Mouse (Mus musculus) gastrocnemius, postnatal 36 days (tissue): Measurements from ENCODE around the gene Cacnb1. TPM values are rescaled to one million over a fixed set of nuclear protein-coding genes. Genes with fewer than 3 reads are reported as not detected.

ENCODE experiments used
- DNase-seq, 2 experiments: peaks; one replicate each; pipeline ENCODE4 v3.0.0; 2022
- intact Hi-C: fragments of 180-260 bp; cut with DNase I; formaldehyde crosslinking; loops from one replicate; pipeline ENCODE4 v1.15.1; 2025
- long read RNA-seq, 2 experiments: library from polyadenylated mRNA; stranded (forward); transcript quantifications; one replicate each; pipeline ENCODE4 v2.0.0; 2021
- total RNA-seq, 2 experiments: library from RNA; stranded (reverse); gene quantifications; 2 replicates each; pipeline ENCODE4 v1.2.3; 2021

Cacnb1 gene
- total RNA-seq, result 100 to 1,000 TPM; 215 to 243 TPM
- long read RNA-seq, experiment 1, transcript Cacnb1-202 (13 exons, 1,880 nt), result minor isoform, 13 of 303 reads
- long read RNA-seq, experiment 1, transcript Cacnb1-204 (12 exons, 1,778 nt), result major isoform, 216 of 303 reads
- long read RNA-seq, experiment 1, partial matches to known transcripts, result 49 of 303 reads
- long read RNA-seq, experiment 1, other reads (novel, unspliced or antisense), result 25 of 303 reads
- long read RNA-seq, experiment 2, transcript Cacnb1-202 (13 exons, 1,880 nt), result minor isoform, 32 of 409 reads
- long read RNA-seq, experiment 2, transcript Cacnb1-204 (12 exons, 1,778 nt), result major isoform, 260 of 409 reads
- long read RNA-seq, experiment 2, partial matches to known transcripts, result 78 of 409 reads
- long read RNA-seq, experiment 2, other reads (novel, unspliced or antisense), result 39 of 409 reads

DNA sequence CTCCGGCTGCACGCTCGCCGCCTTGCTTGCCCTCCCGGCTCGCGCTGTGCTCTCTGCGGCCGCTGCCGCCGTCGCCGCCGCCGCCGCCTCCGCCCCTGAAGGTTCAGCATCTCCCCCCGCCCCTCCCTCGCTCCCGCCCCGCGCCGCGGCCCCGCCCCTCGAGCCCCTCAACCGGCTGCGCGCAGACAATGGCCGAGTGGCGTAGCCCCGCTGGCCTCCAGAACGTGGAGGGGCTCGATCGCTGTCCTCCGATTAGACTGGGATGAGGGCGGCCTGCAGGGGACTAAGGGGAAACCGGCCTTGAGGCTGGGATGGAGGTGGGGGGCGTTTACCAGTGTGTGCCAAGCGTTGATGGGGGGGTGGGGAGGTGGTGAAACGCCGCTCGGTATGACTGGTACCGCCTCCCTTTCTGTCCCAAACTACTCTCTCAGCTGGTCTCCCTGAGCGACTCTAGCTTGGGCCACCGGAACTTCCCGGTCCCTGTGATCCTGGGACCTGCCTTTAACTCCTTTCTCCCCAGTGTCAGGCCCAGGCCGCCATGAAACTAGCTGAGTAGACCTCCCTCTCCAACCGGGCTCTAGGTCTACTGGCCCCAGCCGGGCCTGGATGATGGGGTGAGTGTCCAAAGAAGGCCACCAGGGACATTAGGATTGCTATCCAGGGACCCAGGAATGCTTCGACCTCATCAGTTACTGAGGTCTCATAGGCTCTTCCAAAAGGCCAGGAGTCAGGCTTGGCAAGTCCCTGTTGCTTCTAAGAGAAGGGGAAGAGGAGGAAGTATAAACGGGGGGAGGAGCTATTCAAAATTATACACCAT lies at the start of gene Cacnb1:
Gene Cacnb1 (minus strand): TSS at position 480 of the 817 bp plus-strand sequence.
- intact Hi-C loops, result no loop called here

DNA sequence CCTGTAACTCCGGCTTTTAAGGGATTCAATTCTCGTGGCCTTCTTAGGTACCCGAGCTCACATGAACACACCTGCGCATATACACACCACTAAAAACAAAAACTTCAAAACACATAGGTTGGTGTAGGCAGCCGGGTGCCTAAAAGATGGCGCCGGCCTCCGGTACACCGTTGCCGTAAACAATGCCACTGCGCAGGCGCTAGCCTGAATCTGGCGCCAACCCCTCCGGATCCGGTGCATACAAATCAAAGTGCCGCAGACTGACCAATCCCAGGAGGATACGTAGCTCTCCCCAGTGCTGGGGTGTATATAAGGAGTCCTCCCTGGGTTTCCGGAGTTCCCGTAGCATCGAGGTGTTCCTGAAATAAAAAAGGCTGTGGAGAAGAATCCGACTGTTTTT lies 44.4 kb upstream of the Cacnb1 start:
- intact Hi-C loops, result no loop called here
- DNase-seq, result no peak

More for the DNA sequence above, at the start of gene Cacnb1:
- DNase-seq, result peak; percentile 36 to 56

DNA sequence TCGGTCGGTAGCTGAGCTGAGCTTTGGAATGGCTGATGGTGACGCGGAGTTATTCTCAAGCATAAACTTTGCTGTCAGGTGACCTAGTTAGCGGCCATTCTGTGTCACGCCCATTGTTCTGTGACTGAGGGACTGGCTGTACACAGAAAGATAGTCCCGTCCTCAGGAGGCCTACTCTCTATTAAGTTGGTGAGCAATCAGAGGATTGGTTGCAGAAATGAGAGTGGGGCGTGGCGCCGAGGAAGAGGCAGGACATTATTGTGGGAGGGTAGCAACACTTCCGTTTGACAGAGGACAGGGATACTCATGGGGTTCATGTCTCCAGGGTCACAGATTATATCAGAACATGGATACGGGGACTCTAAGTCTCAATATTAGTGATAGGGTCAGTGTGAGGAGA lies 43.4 kb upstream of the Cacnb1 start:
- DNase-seq, result no peak
- intact Hi-C loops, result no loop called here

DNA sequence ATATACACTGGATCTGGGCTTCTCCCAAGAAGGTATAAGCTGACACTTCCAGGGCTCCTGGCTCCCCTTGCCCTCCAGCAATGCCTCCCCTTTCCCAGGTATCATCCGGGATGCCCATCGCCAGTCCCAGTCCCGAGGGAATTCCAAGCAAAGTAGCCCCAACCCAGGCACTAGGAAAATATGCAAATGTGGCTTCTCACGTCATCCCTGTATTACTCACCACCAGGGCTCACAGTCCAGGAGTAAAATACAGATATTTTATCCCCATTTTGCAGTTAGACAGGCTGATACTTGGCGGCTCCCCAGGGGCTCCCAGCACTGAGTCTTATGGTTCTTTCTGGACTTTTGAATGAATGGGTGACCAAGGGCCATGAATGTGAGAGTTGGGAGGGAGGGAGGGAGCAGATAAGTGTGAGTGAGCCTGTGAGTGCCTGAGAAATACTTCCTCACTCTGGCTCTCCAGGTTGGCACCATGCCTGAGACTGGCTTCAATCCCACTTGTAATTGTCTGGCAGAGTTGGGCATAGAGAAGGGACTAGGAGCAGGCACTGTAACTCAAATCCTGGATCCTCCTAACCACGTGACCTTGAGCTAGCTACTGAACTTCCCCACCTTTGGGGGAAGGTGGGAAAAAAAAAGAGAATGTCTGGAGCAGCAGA lies 39.2 kb upstream of the Cacnb1 start:
- intact Hi-C loops, result loop anchor here (2.0 kb wide), 1 partner anchor 19 kb away; no protein-coding TSS in a partner anchor
- no peak for DNase-seq

DNA sequence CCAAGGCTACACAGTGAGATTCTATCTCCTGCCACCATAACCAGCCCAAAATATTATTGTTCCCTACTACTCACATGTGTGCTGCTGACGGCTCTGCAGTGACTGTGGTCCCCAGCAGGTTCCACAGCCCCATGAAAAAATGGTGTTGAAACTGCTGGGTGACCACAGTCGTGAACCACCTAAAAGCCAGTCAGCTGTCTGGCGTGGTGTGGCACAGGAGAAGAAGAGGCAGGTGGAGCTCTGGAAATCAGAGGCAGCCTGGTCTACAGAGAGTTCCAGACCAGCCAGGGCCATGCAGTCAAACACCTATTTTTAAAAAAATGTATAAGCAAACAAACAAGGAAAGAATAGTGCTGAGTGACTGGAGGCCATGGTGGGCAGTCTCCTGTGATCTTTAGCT lies 38.6 kb upstream of the Cacnb1 start:
- intact Hi-C loops, result no loop called here
- no peak for DNase-seq

DNA sequence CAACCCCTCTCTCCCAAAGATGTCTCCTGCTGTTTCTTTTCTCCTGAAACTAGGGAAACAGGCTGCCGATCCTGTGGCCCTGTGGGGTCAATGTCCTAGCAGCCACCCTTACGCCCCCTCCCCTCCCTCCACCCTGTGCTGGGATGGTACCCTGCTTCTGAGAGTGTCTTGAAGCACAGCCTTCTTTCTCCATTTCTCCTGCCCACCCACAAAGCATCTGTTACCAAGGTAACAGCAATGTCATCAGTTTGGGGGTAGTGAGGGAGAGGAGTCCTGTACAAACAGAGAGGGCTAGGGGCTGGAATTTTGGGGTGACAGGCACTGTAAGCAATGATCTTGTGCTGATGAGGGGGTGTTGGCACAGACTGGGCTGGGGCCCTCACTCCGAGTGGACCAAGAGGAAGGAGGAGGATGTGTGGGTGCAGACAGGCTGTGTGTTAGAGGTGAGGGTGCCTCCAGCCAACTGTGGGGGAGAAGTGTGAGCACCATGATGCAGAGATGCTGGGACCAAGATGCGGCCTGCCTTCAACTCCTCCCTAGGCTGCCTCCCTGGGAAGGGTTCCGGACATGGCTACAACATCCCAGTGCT lies 37.4 kb upstream of the Cacnb1 start:
- intact Hi-C loops, result no loop called here

DNA sequence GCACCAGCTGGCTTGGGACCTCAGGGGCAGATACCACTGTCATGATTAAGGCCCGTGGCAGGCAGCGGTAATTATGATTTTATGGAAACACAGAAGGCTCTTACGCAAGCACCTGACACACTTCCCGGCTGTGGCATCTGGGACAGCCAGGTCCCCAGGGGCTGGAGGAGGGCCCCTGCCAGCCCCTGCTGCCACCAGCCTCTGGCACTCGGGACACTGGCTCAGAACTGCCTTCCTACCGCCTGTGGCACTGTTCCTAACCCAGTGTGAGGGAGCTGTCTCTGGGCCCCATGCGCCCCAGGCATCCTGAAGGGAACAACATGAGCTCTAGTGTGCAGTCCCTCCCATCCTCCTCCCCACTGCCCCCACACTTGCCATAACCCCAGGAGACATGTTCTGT lies 36.8 kb upstream of the Cacnb1 start:
- DNase-seq, result no peak
- intact Hi-C loops, result no loop called here

More for the DNA sequence above, 37.4 kb upstream of the Cacnb1 start:
- DNase-seq, result no peak

DNA sequence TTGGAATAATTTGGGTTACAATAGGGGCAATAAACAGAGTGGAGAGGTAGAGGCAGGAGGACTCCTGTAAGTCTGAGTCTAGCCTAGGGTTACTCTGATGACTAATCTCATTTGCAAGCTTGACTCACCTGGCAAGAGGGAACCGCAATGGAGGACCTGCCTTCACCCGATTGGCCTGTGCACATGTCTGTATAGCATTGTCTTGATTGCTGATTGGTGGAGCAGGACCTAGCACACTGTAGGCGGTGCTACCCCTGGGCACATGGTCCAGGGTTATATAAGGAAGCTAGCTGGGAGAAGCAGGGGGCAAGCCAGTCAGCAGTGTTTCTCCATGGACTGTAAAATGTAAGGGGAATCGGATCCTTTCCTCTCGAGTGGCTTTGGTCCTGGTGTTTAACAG lies 35.2 kb upstream of the Cacnb1 start:
- intact Hi-C loops, result no loop called here
- no peak for DNase-seq

DNA sequence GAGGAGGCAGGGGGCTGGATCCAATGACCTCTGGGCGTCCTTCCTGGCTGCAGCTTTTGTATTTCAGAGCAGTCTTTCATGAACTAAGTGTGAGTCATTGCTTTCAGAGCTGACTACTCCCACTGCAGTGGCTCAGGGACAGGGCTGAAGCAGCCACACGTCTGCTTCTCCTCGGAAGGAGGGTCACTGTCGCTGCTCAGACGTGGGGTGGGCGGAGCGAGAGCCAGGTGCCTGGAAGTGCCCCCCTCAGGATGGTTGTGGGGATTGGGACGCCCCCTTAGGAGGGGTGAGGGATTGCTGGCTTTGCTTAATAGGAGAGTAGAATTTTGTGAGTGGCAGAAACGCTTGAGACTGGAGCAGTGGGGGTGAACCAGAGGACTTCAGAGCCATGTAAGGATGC lies 34.6 kb upstream of the Cacnb1 start:
- no peak for DNase-seq
- intact Hi-C loops, result no loop called here

DNA sequence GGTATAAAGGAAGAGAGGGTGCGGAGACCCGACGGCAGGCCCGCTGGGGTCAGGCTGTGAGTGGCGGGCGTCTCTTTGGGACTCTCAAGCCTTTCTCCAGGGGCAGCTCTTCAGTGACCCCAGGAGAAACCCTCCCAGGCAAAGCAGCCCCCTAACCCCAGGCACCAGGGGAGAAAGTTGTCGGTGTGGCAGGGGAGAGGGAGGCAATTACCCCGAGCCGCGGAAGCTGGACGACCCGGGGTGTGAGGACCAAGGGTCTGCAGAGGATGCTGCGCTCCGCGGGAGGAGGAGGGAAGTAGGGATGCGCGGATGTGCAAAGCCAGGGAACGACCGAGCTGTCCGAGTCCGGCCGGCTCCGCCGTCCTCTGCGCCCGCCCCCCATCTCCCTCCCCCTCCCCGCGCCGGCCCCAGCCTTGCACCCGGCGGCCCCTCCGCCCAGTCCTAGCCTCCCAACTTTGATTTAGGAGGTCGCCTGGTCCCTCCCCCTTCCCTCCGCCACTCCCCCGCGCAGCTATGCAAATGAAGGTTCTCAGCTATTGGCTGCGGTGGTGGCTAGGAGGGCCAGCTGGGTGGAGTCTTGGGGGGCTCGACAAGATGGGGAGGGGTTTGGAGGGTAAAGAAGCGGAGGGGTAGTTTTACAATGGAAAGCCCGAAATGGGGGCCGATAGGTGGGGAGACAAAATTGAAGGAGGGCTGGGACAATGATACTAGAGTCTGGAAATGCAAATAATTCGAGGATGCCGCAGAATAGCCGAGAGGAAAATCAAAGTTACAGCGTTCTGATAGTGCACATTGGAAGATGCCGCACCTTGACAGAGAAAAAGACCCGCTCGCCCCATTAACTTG lies 30.4 kb upstream of the Cacnb1 start, which contains the start of gene Stac2:
Gene Stac2 (minus strand): TSS at position 474 of the 846 bp plus-strand sequence.
- peak in 1 of 2 experiments; percentile 62 for DNase-seq
- intact Hi-C loops, result no loop called here

DNA sequence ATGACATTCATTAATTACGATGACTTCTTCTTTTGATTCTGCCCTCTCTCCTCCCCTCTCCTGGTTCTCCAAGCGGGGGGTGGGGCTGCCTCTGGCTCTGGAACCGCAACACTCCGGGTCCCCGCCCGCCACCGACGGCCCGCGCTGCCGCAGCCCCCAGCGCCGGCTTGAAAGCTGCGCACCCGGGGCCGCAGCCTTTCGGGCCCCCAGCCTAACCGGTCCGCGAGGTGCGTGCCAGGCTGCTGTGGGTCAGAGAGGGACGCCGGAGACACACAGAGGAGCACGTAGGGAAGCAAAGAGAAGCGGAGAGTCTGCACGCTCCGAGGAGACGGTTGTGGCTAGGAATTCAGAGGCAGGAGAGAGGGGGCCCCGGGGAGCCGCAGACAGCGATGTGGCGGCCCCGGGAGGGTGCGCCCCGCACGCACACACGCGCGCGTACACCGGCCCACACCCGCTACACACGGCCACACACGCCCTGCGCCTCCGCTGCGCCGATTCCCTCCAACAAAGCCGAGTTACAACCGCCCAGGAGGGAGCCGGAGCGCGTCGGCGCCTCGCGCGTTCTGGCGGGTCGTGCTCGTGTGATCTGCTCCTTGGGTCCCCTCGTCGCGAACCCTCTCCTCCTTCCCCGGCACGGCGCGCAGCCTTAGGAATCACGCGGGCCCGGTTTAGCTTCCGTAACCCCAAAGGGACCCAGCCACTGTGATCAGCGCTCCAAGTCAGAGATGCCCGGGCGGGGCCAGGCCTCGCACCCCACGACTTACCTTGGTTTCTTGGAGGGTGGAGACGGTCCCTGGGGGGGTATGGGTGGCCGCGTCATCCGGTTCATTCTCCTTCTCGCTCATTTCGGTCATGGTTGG lies 29.5 kb upstream of the Cacnb1 start:
- DNase-seq, result no peak
- intact Hi-C loops, result no loop called here

DNA sequence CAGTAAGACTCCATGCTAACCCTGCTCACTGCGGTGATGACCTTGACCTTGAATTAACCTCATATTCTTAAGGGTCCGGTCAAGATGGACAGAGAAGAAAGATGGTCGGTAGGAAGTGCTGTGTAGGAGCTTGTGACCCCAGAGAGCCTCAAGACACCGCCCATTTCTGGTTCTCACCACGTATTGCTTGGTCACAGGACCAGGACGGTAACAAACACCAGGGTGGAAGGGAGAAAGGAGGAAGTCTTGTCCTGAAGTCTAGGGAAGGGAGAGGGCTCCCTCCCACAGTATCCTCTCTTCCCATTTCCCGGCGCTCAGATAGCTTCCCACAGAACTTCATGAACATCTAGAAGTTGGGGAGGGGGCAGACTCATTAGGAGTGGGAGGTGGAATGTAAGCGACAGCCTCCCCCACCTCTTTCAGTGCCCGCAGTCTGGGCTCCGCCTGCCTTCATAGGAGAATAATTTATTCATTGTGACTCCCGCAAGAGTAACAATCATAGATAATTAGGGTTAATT lies 28.8 kb upstream of the Cacnb1 start:
- intact Hi-C loops, result no loop called here

DNA sequence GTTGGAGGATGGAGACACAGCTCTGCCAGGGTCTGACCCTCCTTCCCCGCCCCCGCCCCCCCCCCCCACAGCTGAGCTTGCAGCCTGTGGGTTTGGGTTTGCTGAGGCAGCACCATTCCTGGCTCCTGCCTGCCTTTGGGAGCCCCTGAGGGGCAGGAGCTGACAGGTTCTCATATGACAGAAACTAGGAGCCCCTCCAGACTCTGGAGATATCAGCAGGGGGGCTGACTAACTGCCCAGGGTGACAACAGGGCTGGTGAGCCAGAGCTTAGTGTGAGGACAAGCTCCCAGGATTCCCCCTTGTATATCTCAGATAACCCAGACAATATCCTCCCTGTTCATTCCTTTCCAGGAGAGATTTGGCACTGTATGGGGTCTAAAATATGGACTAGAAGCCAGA lies 28.1 kb upstream of the Cacnb1 start:
- no peak for DNase-seq
- intact Hi-C loops, result no loop called here

More for the DNA sequence above, 28.8 kb upstream of the Cacnb1 start:
- no peak for DNase-seq

DNA sequence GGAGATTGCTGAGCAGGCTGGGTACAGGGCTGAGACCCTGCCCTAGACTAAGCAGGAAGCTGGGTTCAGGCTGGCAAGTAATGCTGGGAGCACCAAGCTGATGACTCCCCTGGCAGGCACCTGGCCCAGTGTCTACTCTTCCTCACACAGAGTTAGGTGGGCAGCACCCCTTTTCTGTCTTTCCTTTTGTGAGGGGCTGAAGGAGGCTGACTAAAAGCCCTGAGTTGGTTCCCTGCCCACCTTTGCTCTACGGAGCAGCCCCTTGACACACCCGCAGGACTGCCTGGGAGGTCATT lies 27.6 kb upstream of the Cacnb1 start:
- intact Hi-C loops, result no loop called here
- no peak for DNase-seq

DNA sequence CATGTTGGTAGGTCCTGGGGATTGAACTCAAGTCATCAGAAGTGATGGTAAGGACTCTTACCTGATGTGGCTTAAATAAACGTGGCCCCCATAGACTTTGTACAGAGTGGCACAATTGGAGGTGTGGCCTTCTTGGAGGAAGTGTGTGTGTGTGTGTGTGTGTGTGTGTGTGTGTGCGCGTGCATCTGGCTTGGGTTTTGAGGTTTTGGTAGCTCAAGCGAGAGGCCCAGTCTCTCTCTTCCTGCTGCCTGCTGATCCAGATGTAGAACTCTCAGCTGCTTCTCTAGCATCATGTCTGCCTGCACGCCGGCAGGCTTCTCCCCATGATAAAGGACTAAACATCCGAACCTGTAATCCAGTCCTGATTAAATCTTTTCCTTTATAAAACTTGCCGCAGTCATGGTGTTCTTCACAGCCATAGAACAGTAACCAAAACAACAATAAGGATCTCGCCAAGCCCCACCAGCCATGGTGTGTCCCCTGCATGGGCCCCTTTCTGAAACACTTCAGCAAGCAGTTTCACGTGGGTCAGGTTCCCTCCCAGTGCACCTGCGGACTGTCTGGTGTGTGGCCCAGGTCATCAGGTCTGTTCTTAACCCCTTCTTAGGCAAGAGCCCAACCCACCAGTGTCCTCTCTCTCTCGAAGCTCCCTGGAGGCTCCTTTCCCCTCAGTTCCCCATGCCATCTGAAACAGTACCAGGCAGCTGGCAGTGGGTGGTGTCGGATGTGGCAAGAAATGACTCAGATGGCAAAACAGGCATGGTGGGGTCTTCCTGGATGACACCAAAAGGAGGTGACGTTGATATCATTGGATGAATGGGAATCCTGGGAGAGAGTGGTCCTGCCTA lies 27.1 kb upstream of the Cacnb1 start:
- no peak for DNase-seq
- intact Hi-C loops, result no loop called here

DNA sequence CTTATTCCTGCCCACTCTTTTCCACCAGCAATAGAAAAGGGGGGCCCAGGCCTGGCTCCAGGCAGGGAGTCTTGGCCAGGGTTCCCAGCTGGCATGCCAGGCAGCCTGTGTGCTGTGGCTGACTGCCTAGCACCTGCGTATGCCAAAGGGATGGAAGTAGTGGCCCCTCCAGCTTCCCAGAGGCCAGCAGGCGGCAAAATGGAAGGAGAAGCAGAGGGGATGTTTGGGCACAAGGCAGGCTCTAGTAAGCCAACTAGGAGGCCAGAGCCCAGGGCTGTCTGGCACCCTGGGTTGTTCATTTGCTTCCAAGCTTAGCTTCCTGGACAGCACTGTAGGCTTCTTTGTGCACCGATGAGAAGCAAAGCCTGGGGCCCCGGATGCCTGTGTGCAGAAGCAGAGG lies 24.9 kb upstream of the Cacnb1 start:
- DNase-seq, result peak in 1 of 2 experiments; percentile 46
- intact Hi-C loops, result no loop called here

DNA sequence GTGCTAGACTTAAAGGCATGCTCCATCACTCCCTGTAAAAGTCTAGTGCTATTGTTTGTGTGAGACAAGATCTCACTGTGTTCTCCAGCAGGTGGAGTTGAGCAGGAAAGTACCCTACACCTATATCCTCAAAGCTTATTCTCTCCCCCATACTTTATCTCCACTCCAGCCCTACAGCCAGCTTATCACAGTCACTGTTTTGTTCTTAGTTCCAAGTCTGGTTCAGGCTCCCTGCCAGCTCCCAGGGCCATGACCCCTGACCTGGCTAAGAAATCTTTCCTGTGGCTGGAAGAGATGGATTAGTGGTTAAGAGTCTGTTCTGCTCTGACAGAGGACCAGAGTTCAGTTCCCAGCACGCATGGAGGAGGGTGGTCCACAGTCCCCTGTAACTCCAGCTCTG lies 23.6 kb upstream of the Cacnb1 start:
- DNase-seq, result no peak
- intact Hi-C loops, result no loop called here

DNA sequence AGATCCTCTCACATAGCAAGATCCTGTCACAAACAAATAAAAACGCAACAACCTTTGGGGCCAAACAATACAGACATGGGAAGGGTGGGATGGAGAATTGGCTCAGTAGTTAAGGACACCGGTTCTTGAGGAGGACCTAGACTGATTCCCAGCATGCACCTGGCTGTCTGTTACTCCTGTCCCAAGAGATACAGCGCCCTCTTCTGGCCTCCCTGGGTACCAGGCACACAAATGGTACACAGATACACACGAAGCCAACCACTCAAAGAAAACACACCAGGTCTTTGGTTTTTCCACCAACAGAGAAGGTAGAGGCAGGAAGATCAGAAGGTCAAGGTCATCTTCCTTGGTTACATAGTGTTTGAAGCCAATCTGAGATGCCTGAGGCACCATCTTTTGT lies 22.8 kb upstream of the Cacnb1 start:
- intact Hi-C loops, result no loop called here

More for the DNA sequence above, 22.8 kb upstream of the Cacnb1 start:
- DNase-seq, result no peak
